Mouse (Mus musculus): ENCODE data around the gene Cfap77.

DNA sequence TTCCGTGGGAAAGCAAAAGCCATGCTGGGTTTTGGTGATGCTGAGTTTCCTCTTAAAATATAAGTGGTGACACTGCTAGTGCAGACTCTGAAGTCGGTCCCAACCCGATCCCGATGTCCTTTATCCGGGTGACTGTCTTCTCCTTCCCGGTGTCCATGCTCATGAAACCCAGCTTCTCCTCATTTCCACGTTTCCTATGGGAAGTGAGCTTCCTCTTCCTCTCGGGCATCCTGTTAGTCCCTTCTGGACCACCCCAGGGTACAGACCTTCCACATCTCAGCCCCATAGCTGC lies 13.4 kb downstream of the Cfap77 start:
- TF ChIP-seq POLR2A (IDR thresholded peaks at IDR 0.05; ENCODE audit: low read depth, low read length) = no peak
- TF ChIP-seq CTCF (conservative IDR thresholded peaks at IDR 0.05; ENCODE audit: insufficient read depth, insufficient read length, low read depth, low read length) = no peak

Data from kidney, adult 2 months (tissue).